Mouse (Mus musculus): ENCODE results near the gene 4930442H23Rik. TPM values are rescaled to one million over a fixed set of nuclear protein-coding genes. Genes with fewer than 3 reads are reported as not detected.
A peak's percentile ranks its signal among the peaks of the same experiment; 100 is the strongest.

Gene 4930442H23Rik
- total RNA-seq, 2 experiments from 2014 or later: not detected

GRCm38 (mm10) chr10:81168521-81169244, 15.0 kb downstream of the 4930442H23Rik start:
- no peak for TF ChIP-seq CTCF (conservative IDR thresholded peaks at IDR 0.05)

GRCm38 (mm10) chr10:81168087-81168431, 15.6 kb downstream of the 4930442H23Rik start:
- TF ChIP-seq CTCF (conservative IDR thresholded peaks at IDR 0.05): no peak
- DNase-seq (ENCODE audit: low spot score in 2 of 2): no peak
- Histone ChIP-seq H3K4me3 (peak overlapping the region; percentile 50), H3K27ac (peak overlapping the region; percentile 90)

More at GRCm38 (mm10) chr10:81168521-81169244, 15.0 kb downstream of the 4930442H23Rik start:
- Histone ChIP-seq H3K4me3 (peak overlapping the region; percentile 50), H3K27ac (peak overlapping the region; percentile 90)
- DNase-seq (ENCODE audit: low spot score in 2 of 2): peak; percentile 75 to 82

GRCm38 (mm10) chr10:81167200-81168086, 16.2 kb downstream of the 4930442H23Rik start, which contains the start of gene Pias4:
TSS of gene Pias4 (minus strand) at chr10:81167923.
- peak; percentile 100 for DNase-seq (ENCODE audit: low spot score in 2 of 2)
- peak within 1 kb of the TSS; percentile 90 for H3K27ac ChIP-seq
- TF ChIP-seq CTCF (conservative IDR thresholded peaks at IDR 0.05): 0 out of 2 replicates have a peak, but pooled peaks have one; percentile 5
- H3K4me3 ChIP-seq: peak within 1 kb of the TSS; percentile 83

- DNase-seq (ENCODE audit: low spot score in 2 of 2): no peak
- H3K27ac ChIP-seq: no peak overlapping the region
- H3K4me3 ChIP-seq: no peak overlapping the region
- no peak for TF ChIP-seq CTCF (conservative IDR thresholded peaks at IDR 0.05)
Observed at GRCm38 (mm10) chr10:81165118-81165517, 18.5 kb downstream of the 4930442H23Rik start.

GRCm38 (mm10) chr10:81162318-81162652, 21.4 kb downstream of the 4930442H23Rik start:
- Histone ChIP-seq H3K27ac (no peak overlapping the region), H3K4me3 (no peak overlapping the region)
- no peak for TF ChIP-seq CTCF (conservative IDR thresholded peaks at IDR 0.05)
- DNase-seq (ENCODE audit: low spot score in 2 of 2): no peak

- TF ChIP-seq CTCF (conservative IDR thresholded peaks at IDR 0.05): no peak
- no peak overlapping the region for H3K4me3 ChIP-seq
- DNase-seq (ENCODE audit: low spot score in 2 of 2): no peak
- H3K27ac ChIP-seq: no peak overlapping the region
Observed at GRCm38 (mm10) chr10:81161602-81162317, 21.9 kb downstream of the 4930442H23Rik start.

- no peak for DNase-seq (ENCODE audit: low spot score in 2 of 2)
- Histone ChIP-seq H3K4me3 (no peak overlapping the region), H3K27ac (peak overlapping the region; percentile 65)
- no peak for TF ChIP-seq CTCF (conservative IDR thresholded peaks at IDR 0.05)
Observed at GRCm38 (mm10) chr10:81154736-81155135, 28.9 kb downstream of the 4930442H23Rik start.

GRCm38 (mm10) chr10:81154313-81154712, 29.3 kb downstream of the 4930442H23Rik start:
- no peak for TF ChIP-seq CTCF (conservative IDR thresholded peaks at IDR 0.05)
- DNase-seq (ENCODE audit: low spot score in 2 of 2): no peak
- peak overlapping the region; percentile 48; the same call in 1 of the 2 replicates for H3K27ac ChIP-seq
- H3K4me3 ChIP-seq: no peak overlapping the region

- no peak overlapping the region for H3K4me3 ChIP-seq
- 0 out of 2 replicates have a peak overlapping the region, but pooled peaks have one; percentile 32 for H3K27ac ChIP-seq
- no peak for TF ChIP-seq CTCF (conservative IDR thresholded peaks at IDR 0.05)
- no peak for DNase-seq (ENCODE audit: low spot score in 2 of 2)
Observed at GRCm38 (mm10) chr10:81152609-81153008, 31.0 kb downstream of the 4930442H23Rik start.

- no peak for DNase-seq (ENCODE audit: low spot score in 2 of 2)
- H3K27ac ChIP-seq: peak overlapping the region; percentile 46; the same call in 1 of the 2 replicates
- no peak overlapping the region for H3K4me3 ChIP-seq
- TF ChIP-seq CTCF (conservative IDR thresholded peaks at IDR 0.05): peak; percentile 41
Observed at GRCm38 (mm10) chr10:81151261-81151660, 32.4 kb downstream of the 4930442H23Rik start.

GRCm38 (mm10) chr10:81146296-81146695, 37.4 kb downstream of the 4930442H23Rik start:
- no peak for TF ChIP-seq CTCF (conservative IDR thresholded peaks at IDR 0.05)
- Histone ChIP-seq H3K4me3 (no peak overlapping the region), H3K27ac (peak overlapping the region; percentile 62; the same call in 1 of the 2 replicates)
- DNase-seq (ENCODE audit: low spot score in 2 of 2): no peak

- H3K27ac ChIP-seq: peak overlapping the region; percentile 62; the same call in 1 of the 2 replicates
- no peak overlapping the region for H3K4me3 ChIP-seq
- no peak for TF ChIP-seq CTCF (conservative IDR thresholded peaks at IDR 0.05)
- DNase-seq (ENCODE audit: low spot score in 2 of 2): no peak
Observed at GRCm38 (mm10) chr10:81145778-81146177, 37.9 kb downstream of the 4930442H23Rik start.
